Mouse (Mus musculus) heart, embryonic 13.5 days (tissue): ENCODE measurements at regions not wholly inside any gene's neighbourhood (a gene's known extent, or its start where the extent isn't known, plus 50 kb on each side); places are given as distances from the start of the nearest gene placed in this dataset.
A peak's percentile ranks its signal among the peaks of the same experiment; 100 is the strongest.

Experiments
- ATAC-seq: fragments of 200-750 bp; cut with Nextera tagmentation; 2 replicates; pipeline ENCODE4 v1.8.0; 2017; ENCODE audit warnings: moderate TSS enrichment; ENCODE audit not compliant: insufficient number of reproducible peaks, low FRiP score, low TSS enrichment; ENCODE audit errors: extremely low read depth
- H3K27ac ChIP-seq: fragments of 300-500 bp; sonication (generic); replicated peaks from 2 replicates; pipeline ENCODE4 v1.5.1; 2015; ENCODE audit warnings: moderate library complexity, mild to moderate bottlenecking, inconsistent platforms
- H3K27me3 ChIP-seq: fragments of 300-500 bp; sonication (generic); replicated peaks from 2 replicates; pipeline ENCODE4 v1.6.1; 2015; ENCODE audit warnings: mild to moderate bottlenecking, inconsistent platforms
- H3K36me3 ChIP-seq: fragments of 300-500 bp; sonication (generic); 2 replicates; pipeline ENCODE4 v1.6.1; 2015; ENCODE audit warnings: mild to moderate bottlenecking, inconsistent platforms
- H3K4me1 ChIP-seq: fragments of 300-500 bp; sonication (generic); 2 replicates; pipeline ENCODE4 v1.6.1; 2015; ENCODE audit warnings: inconsistent platforms
- H3K4me2 ChIP-seq: fragments of 300-500 bp; sonication (generic); 2 replicates; pipeline ENCODE4 v1.6.1; 2015; ENCODE audit warnings: inconsistent platforms, mild to moderate bottlenecking, moderate library complexity
- H3K4me3 ChIP-seq: fragments of 300-500 bp; sonication (generic); 2 replicates; pipeline ENCODE4 v1.5.1; 2015; ENCODE audit warnings: moderate library complexity, mild to moderate bottlenecking, inconsistent platforms
- H3K9ac ChIP-seq: fragments of 300-500 bp; sonication (generic); 2 replicates; pipeline ENCODE4 v1.6.1; 2015; ENCODE audit warnings: inconsistent platforms, mild to moderate bottlenecking, moderate library complexity
- H3K9me3 ChIP-seq: fragments of 300-500 bp; sonication (generic); 2 replicates; pipeline ENCODE4 v1.6.1; 2016; ENCODE audit warnings: inconsistent platforms
- WGBS: fragments of 180-500 bp; shearing (Covaris S2); methylation state at CpG from one replicate; pipeline ENCODE4 v1.1.7; 2015; ENCODE audit warnings: mixed read lengths; 5-methylcytosine and 5-hydroxymethylcytosine counted together

DNA sequence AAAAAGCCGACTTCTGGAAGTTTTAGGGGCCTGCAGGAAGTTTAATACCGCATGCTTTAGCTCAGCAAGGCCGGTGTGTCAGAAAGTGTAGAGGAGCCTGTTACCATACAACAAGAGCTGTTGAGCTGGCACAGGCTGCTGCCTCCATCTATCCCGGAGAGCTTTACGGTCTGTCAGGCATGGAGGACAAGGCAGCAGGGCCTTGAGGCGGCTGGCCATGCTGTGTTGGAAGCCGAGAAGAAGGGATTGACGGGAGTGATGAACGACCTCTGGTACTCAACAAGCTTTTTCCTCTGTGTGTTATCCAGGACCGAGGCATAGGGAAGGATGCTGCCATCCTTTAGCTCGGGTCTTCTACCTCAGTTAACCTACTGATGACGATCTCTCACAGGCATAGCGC is 146.8 kb upstream of the Mocs1 start:
- WGBS = 80% methylated on average over 13 of the region's 13 CpGs
- H3K27ac ChIP-seq = no peak overlapping the region
- no peak for ATAC-seq
- no peaks in the 10 kb centered on the region for H3K27me3 ChIP-seq
- H3K9ac ChIP-seq = no peak overlapping the region
- no peak overlapping the region for H3K4me2 ChIP-seq
- no peaks in the 10 kb centered on the region for H3K36me3 ChIP-seq
- no peak overlapping the region for H3K4me3 ChIP-seq
- no peaks in the 10 kb centered on the region for H3K4me1 ChIP-seq
- H3K9me3 ChIP-seq = peaks cover 6% of the 10 kb centered on the region; the same call in 1 of the 2 replicates

DNA sequence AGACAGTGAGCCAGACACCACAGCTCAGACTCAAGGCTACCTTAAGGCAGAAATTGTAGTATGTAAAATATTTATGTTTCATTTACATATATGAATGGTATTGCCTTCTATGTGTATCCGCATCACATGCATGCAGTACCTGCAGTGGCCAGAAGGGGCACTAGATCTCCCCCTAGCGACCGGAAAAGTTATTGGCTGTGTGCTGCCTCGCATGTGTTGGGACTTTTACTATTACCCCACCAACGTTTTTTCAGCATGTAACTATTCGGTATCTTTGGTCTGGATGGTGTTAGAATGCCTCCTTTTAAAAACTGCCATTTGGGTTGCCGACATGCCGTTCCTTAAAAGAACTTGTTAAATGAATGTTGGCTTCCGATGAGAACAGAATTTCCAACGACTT is 145.7 kb upstream of the Mocs1 start:
- 77% methylated on average over 10 of the region's 10 CpGs for WGBS
- ATAC-seq = no peak
- H3K27ac ChIP-seq = no peak overlapping the region
- no peaks in the 10 kb centered on the region for H3K36me3 ChIP-seq
- H3K4me2 ChIP-seq = no peak overlapping the region
- no peaks in the 10 kb centered on the region for H3K4me1 ChIP-seq
- no peak overlapping the region for H3K9ac ChIP-seq
- no peaks in the 10 kb centered on the region for H3K27me3 ChIP-seq
- H3K9me3 ChIP-seq = peaks cover 6% of the 10 kb centered on the region; the same call in 1 of the 2 replicates
- no peak overlapping the region for H3K4me3 ChIP-seq

DNA sequence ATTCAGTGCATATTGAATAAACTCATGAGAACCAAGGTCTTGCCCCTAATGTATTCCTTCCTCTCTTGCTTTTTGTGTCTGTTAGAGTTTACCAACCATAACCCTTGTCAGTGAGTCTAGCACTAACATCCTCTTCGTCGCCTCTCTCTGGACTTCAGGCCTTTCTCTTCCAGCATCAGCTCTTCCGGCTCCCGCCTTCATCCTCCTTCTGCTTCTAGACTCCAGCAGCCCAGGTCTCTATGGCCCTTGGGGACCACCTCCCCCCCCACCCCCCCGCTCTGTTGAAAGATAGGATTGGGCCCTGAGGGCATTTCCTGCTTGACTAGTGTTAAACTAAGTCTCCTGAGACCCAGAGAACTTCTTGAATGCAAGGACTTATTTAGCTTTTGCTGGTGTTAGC is 144.7 kb upstream of the Mocs1 start:
- Histone ChIP-seq H3K27ac (no peak overlapping the region), H3K4me2 (no peak overlapping the region), H3K36me3 (no peaks in the 10 kb centered on the region), H3K9ac (no peak overlapping the region), H3K9me3 (peaks cover 6% of the 10 kb centered on the region; the same call in 1 of the 2 replicates), H3K4me1 (no peaks in the 10 kb centered on the region), H3K4me3 (no peak overlapping the region), H3K27me3 (no peaks in the 10 kb centered on the region)
- no peak for ATAC-seq
- 76% methylated on average over 5 of the region's 5 CpGs for WGBS

DNA sequence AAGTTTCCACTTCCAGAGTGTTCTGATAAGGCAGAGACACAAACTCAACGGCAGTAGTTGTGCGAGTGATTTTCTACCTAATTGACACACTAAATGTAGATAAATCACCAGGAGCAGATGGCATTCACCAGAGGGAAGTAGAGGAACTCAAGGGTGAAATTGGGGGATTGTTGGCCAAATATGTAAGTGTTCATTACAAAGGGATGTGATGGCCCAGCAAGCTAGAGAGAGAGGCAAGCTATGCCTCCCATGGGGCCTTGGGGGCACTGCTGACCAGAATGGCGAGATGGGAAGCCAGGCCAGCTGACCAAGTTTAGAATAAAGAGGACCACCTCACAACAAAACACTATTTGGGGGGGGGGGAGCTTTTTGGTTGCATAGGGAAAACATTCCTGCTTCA is 136.5 kb upstream of the Mocs1 start:
- no peak overlapping the region for H3K4me3 ChIP-seq
- H3K4me2 ChIP-seq = no peak overlapping the region
- H3K27ac ChIP-seq = no peak overlapping the region
- H3K9me3 ChIP-seq = no peaks in the 10 kb centered on the region
- no peaks in the 10 kb centered on the region for H3K36me3 ChIP-seq
- no peak overlapping the region for H3K9ac ChIP-seq
- no peak for ATAC-seq
- 71% methylated on average over 3 of the region's 3 CpGs for WGBS
- no peaks in the 10 kb centered on the region for H3K4me1 ChIP-seq
- H3K27me3 ChIP-seq = no peaks in the 10 kb centered on the region

DNA sequence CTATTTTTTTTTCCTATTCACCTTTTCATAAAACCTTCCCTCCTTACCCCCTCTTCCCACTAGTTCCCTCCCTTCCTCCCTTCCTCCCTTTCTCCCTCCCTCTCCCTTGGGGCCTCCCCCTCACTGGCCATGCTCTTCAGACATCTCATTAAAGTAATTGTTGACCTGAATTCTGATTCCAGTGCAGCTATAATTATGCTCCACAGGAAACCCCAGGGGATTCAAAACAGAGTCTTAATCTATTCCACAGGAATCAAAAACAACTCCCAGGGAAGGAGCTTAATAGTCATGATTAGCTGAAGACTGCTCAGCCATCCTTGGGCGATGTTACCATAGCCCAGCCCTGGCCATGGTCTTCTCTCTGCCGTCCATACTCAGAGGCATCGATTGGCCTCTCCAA is 123.7 kb upstream of the Mocs1 start:
- Histone ChIP-seq H3K4me1 (peaks cover 4% of the 10 kb centered on the region; the same call in 1 of the 2 replicates), H3K27ac (no peak overlapping the region), H3K9me3 (no peaks in the 10 kb centered on the region), H3K9ac (no peak overlapping the region), H3K36me3 (no peaks in the 10 kb centered on the region), H3K27me3 (no peaks in the 10 kb centered on the region), H3K4me2 (no peak overlapping the region), H3K4me3 (no peak overlapping the region)
- ATAC-seq = no peak
- WGBS = 83% methylated on average over 3 of the region's 3 CpGs

DNA sequence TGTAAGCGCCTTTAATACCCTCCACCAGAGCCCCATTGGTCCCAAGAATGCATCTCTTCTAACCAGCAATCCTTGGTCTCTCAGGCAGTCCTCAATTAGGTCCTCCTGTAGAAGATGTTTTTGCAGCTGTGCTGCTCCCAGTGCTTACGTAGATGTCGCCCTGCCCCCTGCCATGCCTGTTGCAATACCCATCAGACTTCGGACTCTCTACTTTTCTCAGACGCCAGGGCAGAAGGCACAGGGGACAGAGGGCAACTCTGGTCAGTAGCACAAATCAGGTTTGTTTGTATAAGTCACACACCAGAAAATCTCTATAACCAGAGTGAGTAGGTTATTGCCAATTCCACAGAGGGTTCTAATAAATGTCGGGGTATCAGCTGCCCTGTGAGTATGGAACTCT is 123.0 kb upstream of the Mocs1 start:
- peaks cover 4% of the 10 kb centered on the region; the same call in 1 of the 2 replicates for H3K4me1 ChIP-seq
- H3K4me3 ChIP-seq = no peak overlapping the region
- no peaks in the 10 kb centered on the region for H3K9me3 ChIP-seq
- H3K27me3 ChIP-seq = no peaks in the 10 kb centered on the region; the same call in 1 of the 2 replicates
- H3K4me2 ChIP-seq = no peak overlapping the region
- H3K36me3 ChIP-seq = no peaks in the 10 kb centered on the region
- ATAC-seq = no peak
- no peak overlapping the region for H3K27ac ChIP-seq
- 72% methylated on average over 6 of the region's 6 CpGs for WGBS
- no peak overlapping the region for H3K9ac ChIP-seq

DNA sequence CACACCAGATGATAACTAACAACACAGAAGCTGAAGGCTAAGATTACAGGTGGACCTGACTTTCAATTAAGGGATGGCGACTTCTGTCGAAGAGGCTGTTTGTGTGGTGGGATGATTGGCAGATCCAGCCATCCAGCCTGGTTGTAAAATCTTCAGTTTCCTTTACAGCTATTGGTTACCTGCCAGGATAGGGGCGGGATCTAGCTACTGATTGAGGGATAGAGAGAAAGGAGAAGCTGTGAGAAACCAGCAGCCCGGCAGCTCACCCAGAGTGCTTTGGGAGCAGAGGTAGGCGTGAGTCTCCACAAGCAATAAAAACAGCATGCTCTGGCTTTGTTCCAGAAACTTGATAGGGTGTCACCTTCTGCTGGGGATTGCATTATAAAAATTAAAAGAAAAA is 119.1 kb upstream of the Mocs1 start:
- no peak for ATAC-seq

DNA sequence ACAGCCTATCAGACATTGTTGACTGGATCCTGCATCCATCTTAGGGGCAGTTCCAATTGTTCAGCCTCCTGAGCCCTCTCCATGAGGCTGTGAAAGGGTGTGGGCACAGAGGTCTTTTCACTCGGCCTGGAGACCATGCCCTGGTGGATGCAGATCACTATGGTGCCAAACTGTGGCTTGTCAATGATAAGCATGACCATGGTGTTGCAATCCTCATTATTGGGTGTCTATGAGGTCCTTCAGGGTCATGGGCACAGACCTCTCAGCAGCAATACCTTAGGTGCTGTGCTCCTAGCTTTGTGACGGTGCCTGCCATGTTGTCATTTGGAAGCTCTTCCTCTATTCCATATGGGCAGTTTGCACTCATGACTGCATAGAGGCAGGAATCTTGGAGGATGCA is 114.0 kb upstream of the Mocs1 start:
- H3K4me2 ChIP-seq = no peak overlapping the region
- no peak overlapping the region for H3K27ac ChIP-seq
- H3K9me3 ChIP-seq = no peaks in the 10 kb centered on the region
- 65% methylated on average over 2 of the region's 2 CpGs for WGBS
- H3K4me3 ChIP-seq = no peak overlapping the region
- H3K4me1 ChIP-seq = peaks cover 3% of the 10 kb centered on the region; the same call in 1 of the 2 replicates
- no peak for ATAC-seq
- no peaks in the 10 kb centered on the region for H3K36me3 ChIP-seq
- no peaks in the 10 kb centered on the region; the same call in 1 of the 2 replicates for H3K27me3 ChIP-seq
- no peak overlapping the region for H3K9ac ChIP-seq

More for the DNA sequence above, 119.1 kb upstream of the Mocs1 start:
- Histone ChIP-seq H3K4me1 (peaks cover 4% of the 10 kb centered on the region; the same call in 1 of the 2 replicates), H3K4me2 (peak overlapping the region; percentile 54), H3K36me3 (no peaks in the 10 kb centered on the region), H3K27ac (no peak overlapping the region), H3K27me3 (no peaks in the 10 kb centered on the region; the same call in 1 of the 2 replicates), H3K9ac (no peak overlapping the region; the same call in 1 of the 2 replicates), H3K4me3 (peak overlapping the region; percentile 25; the same call in 1 of the 2 replicates), H3K9me3 (no peaks in the 10 kb centered on the region)
- WGBS = 25% methylated on average over 5 of the region's 5 CpGs

DNA sequence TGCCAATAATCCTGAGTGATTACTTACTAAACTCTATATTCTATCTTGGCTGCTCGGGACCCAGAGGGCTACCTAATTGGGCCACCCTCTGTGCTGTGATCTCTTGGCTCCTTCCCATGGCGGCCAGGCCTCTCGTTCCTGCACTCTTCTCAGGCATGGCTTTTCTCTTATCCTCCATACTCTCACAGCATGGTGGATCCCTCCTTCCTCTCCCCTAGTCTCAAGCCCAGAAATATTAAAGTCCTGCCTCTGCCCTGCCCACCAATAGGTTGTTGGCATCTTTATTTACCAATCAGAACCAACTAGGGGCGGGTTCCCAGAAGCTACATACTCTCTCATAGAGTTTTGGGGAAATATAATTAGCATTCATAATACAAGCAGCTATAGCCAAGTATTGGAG is 100.6 kb upstream of the Mocs1 start:
- no peak overlapping the region for H3K27ac ChIP-seq
- H3K27me3 ChIP-seq = no peaks in the 10 kb centered on the region
- no peaks in the 10 kb centered on the region for H3K4me1 ChIP-seq
- 51% methylated on average over 4 of the region's 4 CpGs for WGBS
- no peak overlapping the region for H3K4me2 ChIP-seq
- ATAC-seq = no peak
- H3K9me3 ChIP-seq = no peaks in the 10 kb centered on the region
- no peak overlapping the region for H3K9ac ChIP-seq
- no peaks in the 10 kb centered on the region for H3K36me3 ChIP-seq
- no peak overlapping the region for H3K4me3 ChIP-seq

DNA sequence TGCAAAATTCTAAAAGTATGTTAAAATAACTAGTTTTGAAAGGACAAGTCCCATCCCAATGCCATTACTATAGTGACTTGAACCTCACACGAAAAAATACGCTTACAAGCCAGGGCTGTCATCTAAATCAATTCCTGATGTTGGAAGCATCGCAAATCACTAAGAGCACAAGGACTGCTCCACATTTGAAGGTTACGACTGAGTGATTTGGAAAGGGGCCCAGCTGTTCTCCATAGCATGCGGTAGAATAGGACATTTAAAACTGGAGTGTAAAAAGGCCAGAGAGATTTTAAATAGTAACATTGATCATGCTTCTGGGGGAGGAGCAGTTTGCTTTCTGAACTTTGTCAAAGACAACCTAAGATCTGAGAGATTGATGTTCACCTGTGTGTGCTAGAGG is 92.8 kb upstream of the Mocs1 start:
- no peak for ATAC-seq
- no peak overlapping the region for H3K4me2 ChIP-seq
- H3K27me3 ChIP-seq = no peaks in the 10 kb centered on the region
- H3K4me3 ChIP-seq = no peak overlapping the region
- H3K36me3 ChIP-seq = no peaks in the 10 kb centered on the region
- H3K9me3 ChIP-seq = 0 out of 2 replicates have a peak, but pooled peaks cover under 1% of the 10 kb centered on the region
- no peaks in the 10 kb centered on the region for H3K4me1 ChIP-seq
- H3K27ac ChIP-seq = no peak overlapping the region
- H3K9ac ChIP-seq = no peak overlapping the region
- WGBS = 80% methylated on average over 5 of the region's 5 CpGs

DNA sequence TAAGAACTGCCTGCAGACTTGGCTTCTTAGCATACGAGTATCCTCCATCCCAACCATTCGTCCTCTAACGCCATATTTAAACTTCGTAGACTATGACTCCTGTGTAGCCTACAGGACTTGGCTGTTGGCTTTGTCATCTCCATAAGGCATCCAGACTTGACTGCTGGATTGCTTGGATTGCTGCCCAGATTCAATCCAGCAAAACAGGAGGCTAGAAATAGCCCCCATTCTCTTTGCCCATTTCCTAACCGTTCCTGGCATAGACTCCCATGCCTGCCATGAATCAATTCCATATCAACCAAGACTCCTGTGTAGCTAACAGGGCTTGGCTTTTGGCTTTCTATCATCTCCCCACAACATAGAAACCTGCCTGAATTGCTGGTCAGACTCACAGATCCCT is 90.3 kb upstream of the Mocs1 start:
- no peak overlapping the region for H3K4me2 ChIP-seq
- H3K27ac ChIP-seq = no peak overlapping the region
- no peaks in the 10 kb centered on the region for H3K4me1 ChIP-seq
- no peaks in the 10 kb centered on the region for H3K36me3 ChIP-seq
- 80% methylated on average over 5 of the region's 5 CpGs for WGBS
- H3K27me3 ChIP-seq = no peaks in the 10 kb centered on the region
- no peak overlapping the region for H3K4me3 ChIP-seq
- ATAC-seq = no peak
- no peak overlapping the region for H3K9ac ChIP-seq
- H3K9me3 ChIP-seq = 0 out of 2 replicates have a peak, but pooled peaks cover 5% of the 10 kb centered on the region

DNA sequence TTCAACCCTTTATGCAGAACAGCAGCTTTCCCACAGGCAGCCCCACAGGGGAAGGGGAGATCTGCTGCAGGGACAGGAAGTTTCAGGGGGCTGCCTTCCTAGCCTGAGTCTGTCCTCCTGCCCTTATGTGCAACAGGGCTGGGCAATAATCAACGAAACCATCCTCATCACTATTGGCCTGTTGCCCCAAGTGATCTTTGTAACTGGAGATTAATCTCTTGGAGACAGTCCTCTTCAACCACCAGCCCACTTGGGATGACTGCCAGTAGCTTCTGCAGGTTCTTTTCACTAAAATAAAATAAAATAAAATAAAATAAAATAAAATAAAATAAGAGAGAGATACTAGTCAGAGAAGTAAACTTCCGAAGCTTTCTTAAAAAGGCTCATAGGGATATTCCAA is 85.5 kb upstream of the Mocs1 start:
- H3K27ac ChIP-seq = no peak overlapping the region

More for the DNA sequence above, 85.5 kb upstream of the Mocs1 start:
- no peak for ATAC-seq
- H3K36me3 ChIP-seq = no peaks in the 10 kb centered on the region
- H3K27me3 ChIP-seq = no peaks in the 10 kb centered on the region
- 0 out of 2 replicates have a peak, but pooled peaks cover 5% of the 10 kb centered on the region for H3K9me3 ChIP-seq
- H3K4me3 ChIP-seq = no peak overlapping the region
- 71% methylated on average over 2 of the region's 2 CpGs for WGBS
- peaks cover 8% of the 10 kb centered on the region for H3K4me1 ChIP-seq
- no peak overlapping the region for H3K4me2 ChIP-seq
- H3K9ac ChIP-seq = no peak overlapping the region
